7 mouse cellular contexts compared by ENCODE assay signal in the genomic region with DNA sequence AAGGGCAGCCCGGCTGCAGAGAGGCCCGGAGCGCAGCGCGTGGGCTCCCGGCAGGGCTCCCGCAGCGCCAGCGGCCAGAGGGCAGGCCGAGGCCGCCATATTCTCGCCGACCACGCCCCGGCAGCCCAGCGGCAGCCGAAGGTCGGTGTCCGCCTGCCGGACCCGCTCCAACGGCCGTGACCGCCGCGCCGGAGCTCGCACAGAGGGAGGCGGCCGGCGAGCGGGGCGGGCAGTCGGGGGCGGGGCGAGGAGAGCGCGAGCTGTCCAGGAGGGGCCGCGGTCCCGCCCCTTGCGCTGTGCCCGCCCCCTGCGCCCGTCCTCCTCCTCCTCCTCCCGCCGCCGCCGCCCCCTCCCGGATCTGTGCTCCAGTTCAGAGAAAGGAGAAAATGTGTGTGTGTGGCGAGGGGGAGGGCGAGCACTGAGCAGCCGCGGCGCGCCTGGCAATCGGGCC. TPM values are rescaled to one million over a fixed set of nuclear protein-coding genes. Genes with fewer than 3 reads are reported as not detected.
DNase-seq lines count a peak whose midpoint lies in the region; ATAC-seq lines count a peak whose summit lies in the region.

No protein-coding gene starts in this region.

- DNase-seq in adrenal gland, adult 2 months: peak; percentile 97
- DNase-seq in embryo, embryonic 11 days: peak; percentile 94
- peak; percentile 82 to 93 for DNase-seq in gastrocnemius, postnatal 36 days
- DNase-seq in left cerebral cortex, postnatal 4 days: peak; percentile 97
- DNase-seq in midbrain, embryonic 11.5 days (ENCODE audit: low spot score, missing footprints): peak; percentile 99
- peak; percentile 81 for DNase-seq in skeletal muscle tissue, adult 2 months (ENCODE audit: low read depth, low spot score)

- H3K4me1 ChIP-seq in intestine, embryonic 16.5 days (ENCODE audit: control insufficient read depth, insufficient read depth, low read length): peaks cover 20% of the 10 kb centered on the region
- peaks cover 16% of the 10 kb centered on the region for H3K4me1 ChIP-seq in midbrain, embryonic 11.5 days (ENCODE audit: control insufficient read depth, insufficient read depth, low read length)

- peak; percentile 95 for ATAC-seq in intestine, embryonic 16.5 days
- ATAC-seq in midbrain, embryonic 11.5 days (ENCODE audit: low FRiP score): peak; percentile 92

- no peaks in the 10 kb centered on the region for H3K9me3 ChIP-seq in intestine, embryonic 16.5 days (ENCODE audit: control insufficient read depth, low read length)
- no peaks in the 10 kb centered on the region for H3K9me3 ChIP-seq in midbrain, embryonic 11.5 days (ENCODE audit: control insufficient read depth, low read length)

- H3K9ac ChIP-seq in intestine, embryonic 16.5 days (ENCODE audit: low read depth, low read length): peak overlapping the region; percentile 89
- H3K9ac ChIP-seq in midbrain, embryonic 11.5 days (ENCODE audit: low read length): peak overlapping the region; percentile 99

- intact Hi-C loops in gastrocnemius, postnatal 36 days (cut with DNase I): loop anchor here (5.0 kb wide), 1 partner anchor 45 kb away; no protein-coding TSS in a partner anchor
- intact Hi-C loops in left cerebral cortex, postnatal 4 days (cut with DNase I): loop anchor here (10.0 kb wide), 1 partner anchor 192 kb away; no protein-coding TSS in a partner anchor

- no peaks in the 10 kb centered on the region for H3K36me3 ChIP-seq in intestine, embryonic 16.5 days (ENCODE audit: control insufficient read depth, insufficient read depth, low read length)
- no peaks in the 10 kb centered on the region for H3K36me3 ChIP-seq in midbrain, embryonic 11.5 days (ENCODE audit: control insufficient read depth, insufficient read depth, low read length)

- WGBS in intestine, embryonic 16.5 days: under 1% methylated on average over 39 of the region's 57 CpGs
- under 1% methylated on average over 43 of the region's 57 CpGs for WGBS in midbrain, embryonic 11.5 days

- H3K4me3 ChIP-seq in intestine, embryonic 16.5 days (ENCODE audit: low read length): peak overlapping the region; percentile 68
- peak overlapping the region; percentile 94 for H3K4me3 ChIP-seq in midbrain, embryonic 11.5 days (ENCODE audit: low read depth, low read length)

- peak overlapping the region; percentile 71 for H3K4me2 ChIP-seq in intestine, embryonic 16.5 days (ENCODE audit: low read depth, low read length)
- peak overlapping the region; percentile 70 for H3K4me2 ChIP-seq in midbrain, embryonic 11.5 days

- peak overlapping the region; percentile 98 for H3K27ac ChIP-seq in intestine, embryonic 16.5 days (ENCODE audit: low read length)
- peak overlapping the region; percentile 98 for H3K27ac ChIP-seq in midbrain, embryonic 11.5 days (ENCODE audit: low read depth, low read length)

- H3K27me3 ChIP-seq in intestine, embryonic 16.5 days (replicated peaks; ENCODE audit: control insufficient read depth, insufficient read depth, low read length): no peaks in the 10 kb centered on the region
- H3K27me3 ChIP-seq in midbrain, embryonic 11.5 days (ENCODE audit: control insufficient read depth, insufficient read depth, low read length): no peaks in the 10 kb centered on the region

RNA-seq across cellular contexts. Expression of gene Gnaq, which starts 0.3 kb away (rescaled TPM):
- 10 to 100 TPM; 49.7 to 62.5 TPM for total RNA-seq in adrenal gland, adult 2 months (2021)
- 6.9 and 7.8 TPM in 2 replicates for polyA plus RNA-seq in adrenal gland, adult 2 months (2012; rRNA removed)
- 10 to 100 TPM; 10.3 to 11.3 TPM for total RNA-seq in gastrocnemius, postnatal 36 days (2021)
- polyA plus RNA-seq in intestine, embryonic 16.5 days (2015; fragmentation: Nextera tagmentation; extraction: Ambion mirVana): 26.2 and 26.7 TPM in 2 replicates
- total RNA-seq in left cerebral cortex, postnatal 4 days (2021): 100 to 1,000 TPM; 236 to 246 TPM
- 22.6 and 24.0 TPM in 2 replicates for polyA plus RNA-seq in midbrain, embryonic 11.5 days (2014; fragmentation: Nextera tagmentation; extraction: Ambion mirVana)

Comparison
In these comparisons a context has a peak if more than half of its experiments do, and no peak if none do; other contexts are left out.
1. Peak in every context shown above with its lines: DNase-seq, ATAC-seq, H3K4me3 ChIP-seq and H3K27ac ChIP-seq.
2. RNA of gene Gnaq, which starts 0.3 kb away (total RNA-seq): 236 to 246 TPM in left cerebral cortex, postnatal 4 days and 49.7 to 62.5 TPM in adrenal gland, adult 2 months; 10.3 to 11.3 TPM in gastrocnemius, postnatal 36 days; every median in the first group is over 4 times any median in the second.